Mouse (Mus musculus): ENCODE results near the gene Pym1. TPM values are rescaled to one million over a fixed set of nuclear protein-coding genes. Genes with fewer than 3 reads are reported as not detected.

The Pym1 gene
- total RNA-seq, 2 experiments from 2014 or later: 30.2 to 31.0 TPM

- DNase-seq (ENCODE audit: low spot score in 2 of 2): peak; percentile 87 to 89
Measured at GRCm38 (mm10) chr10:128804271-128805091, 56.8 kb downstream of the Pym1 start, which contains the start of gene Tmem198b. Gene Tmem198b, minus strand, starts transcription at chr10:128804370.

DNA sequence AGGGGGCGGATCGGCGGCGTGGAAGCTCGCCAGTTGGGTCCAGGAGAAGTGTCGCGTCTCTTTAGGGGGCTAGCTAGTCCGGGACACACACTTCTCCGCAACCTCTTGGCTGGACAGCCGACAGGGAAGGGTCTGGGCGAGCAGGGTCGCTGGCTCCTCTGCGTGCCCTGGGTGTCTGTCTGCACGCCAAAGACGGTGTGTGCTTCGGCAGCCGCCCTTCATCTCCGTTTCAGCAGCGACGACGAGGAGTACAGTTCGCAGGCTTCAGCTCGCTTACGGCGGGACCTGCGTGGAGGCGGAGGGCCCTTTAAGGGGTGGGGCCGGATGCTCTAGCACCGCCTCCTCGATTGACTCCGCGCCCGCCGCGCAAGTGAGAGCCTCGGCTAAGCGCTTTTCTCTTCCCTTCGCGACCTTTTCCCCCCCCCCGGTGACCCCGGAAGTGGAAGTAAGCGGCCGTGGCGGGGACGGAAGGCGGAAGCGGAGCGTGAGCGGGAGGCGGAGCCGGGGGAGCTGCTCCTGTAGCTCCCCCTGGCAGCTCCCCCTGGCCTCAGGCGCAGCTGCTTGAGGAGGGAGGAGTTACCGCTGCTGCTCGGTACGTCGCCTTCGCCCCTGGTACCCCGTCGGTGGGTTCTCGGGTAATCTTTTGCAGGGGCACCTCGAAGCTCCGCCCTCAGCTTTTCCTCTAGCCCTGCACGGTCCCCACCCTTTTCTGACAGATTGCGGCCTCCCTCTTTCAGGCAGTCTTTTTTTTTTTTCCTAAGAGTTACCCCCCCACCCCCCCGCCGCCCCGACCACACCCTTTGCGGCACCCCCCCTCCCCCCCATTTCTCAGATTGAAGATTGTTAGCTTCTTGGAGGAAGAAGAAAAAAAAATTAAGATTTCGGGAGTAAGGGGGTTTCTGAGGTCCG is 57.7 kb downstream of the Pym1 start:
- peak; percentile 92 to 97 for DNase-seq (ENCODE audit: low spot score in 2 of 2)

DNA sequence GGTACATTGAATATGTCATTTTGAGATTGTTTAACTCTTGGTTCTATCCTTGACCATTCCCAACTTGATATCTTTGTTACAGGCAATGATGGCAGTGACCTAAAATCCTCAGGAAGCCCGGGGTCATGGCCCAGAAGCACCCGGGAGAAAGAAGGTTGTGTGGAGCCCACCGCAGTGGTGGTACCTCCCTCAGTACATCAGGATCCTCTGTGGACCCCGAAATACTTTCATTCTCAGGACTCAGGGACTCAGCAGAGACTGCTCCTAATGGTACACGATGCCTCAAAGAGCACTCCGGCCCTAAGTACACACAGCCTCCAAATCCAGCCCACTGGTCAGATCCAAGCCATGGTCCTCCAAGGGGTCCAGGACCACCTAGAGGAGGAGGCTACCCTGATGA is 58.4 kb downstream of the Pym1 start:
- DNase-seq (ENCODE audit: low spot score in 2 of 2): no peak

DNA sequence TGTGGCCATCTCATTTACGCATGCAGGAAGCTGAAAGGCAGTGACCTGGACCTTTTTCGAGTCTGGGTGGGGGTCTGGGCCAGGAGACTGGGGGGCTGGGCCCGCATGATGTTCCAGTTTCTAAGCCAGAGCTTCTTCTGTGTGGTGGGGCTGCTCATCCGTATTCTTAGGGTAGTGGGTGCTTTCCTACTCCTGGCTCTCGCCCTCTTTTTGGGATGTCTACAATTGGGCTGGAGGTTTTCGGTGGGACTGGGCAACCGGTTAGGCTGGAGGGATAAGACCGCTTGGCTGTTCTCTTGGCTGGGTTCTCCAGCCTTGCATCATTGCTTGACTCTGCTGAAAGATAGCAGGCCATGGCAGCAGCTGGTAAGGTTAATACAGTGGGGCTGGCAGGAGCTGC is 59.3 kb downstream of the Pym1 start:
- DNase-seq (ENCODE audit: low spot score in 2 of 2): no peak

Other genes with a start within 250 kb of the Pym1 start
- gene Myl6b, start 249.2 kb upstream of the Pym1 start, total RNA-seq (2021): 10 to 100 TPM; 15.5 to 16.2 TPM
- gene Esyt1, start 222.0 kb upstream of the Pym1 start, total RNA-seq (2021): 1 to 10 TPM; 8.6 to 9.1 TPM
- gene Zc3h10, start 200.1 kb upstream of the Pym1 start, total RNA-seq (2021): 10 to 100 TPM in 1 of 2 experiments, 1 to 10 TPM in 1; 9.1 to 12.0 TPM
- gene Rpl41, start 198.6 kb upstream of the Pym1 start, total RNA-seq (2021): 1,000 to 10,000 TPM; 1,911 to 2,072 TPM
- gene Pa2g4, start 181.9 kb upstream of the Pym1 start, total RNA-seq (2021): 10 to 100 TPM; 72.9 to 74.1 TPM
- 1 to 10 TPM; 5.6 to 6.5 TPM for gene Erbb3, start 158.2 kb upstream of the Pym1 start, total RNA-seq (2021)
- 100 to 1,000 TPM; 329 to 373 TPM for gene Rps26, start 121.1 kb upstream of the Pym1 start, total RNA-seq (2021)
- 10 to 100 TPM; 12.9 to 13.7 TPM for gene Ikzf4, start 101.9 kb upstream of the Pym1 start, total RNA-seq (2021)
- gene Suox, start 73.8 kb upstream of the Pym1 start, total RNA-seq (2021): 10 to 100 TPM; 12.2 to 12.6 TPM
- gene Rab5b, start 51.6 kb upstream of the Pym1 start, total RNA-seq (2021): 100 to 1,000 TPM; 127 to 133 TPM
- 1 to 10 TPM; 1.5 to 1.6 TPM for gene Pmel, start 43.7 kb upstream of the Pym1 start, total RNA-seq (2021)
- gene Cdk2, start 42.9 kb upstream of the Pym1 start, total RNA-seq (2021): 1 to 10 TPM; 6.1 to 9.3 TPM
- 10 to 100 TPM; 10.4 to 10.5 TPM for gene Dgka, start 3.0 kb upstream of the Pym1 start, total RNA-seq (2021)
- gene Mmp19, start 43.0 kb downstream of the Pym1 start, total RNA-seq (2021): 1 to 10 TPM in 1 of 2 experiments, under 1 TPM in 1; 0.83 to 1.2 TPM
- 10 to 100 TPM; 63.7 to 67.1 TPM for gene Dnajc14, start 56.2 kb downstream of the Pym1 start, total RNA-seq (2021)
- 10 to 100 TPM; 12.6 to 13.1 TPM for gene Tmem198b, start 56.5 kb downstream of the Pym1 start, total RNA-seq (2021)
- gene Sarnp, start 69.4 kb downstream of the Pym1 start, total RNA-seq (2021): 10 to 100 TPM; 35.5 to 42.2 TPM
- 10 to 100 TPM in 1 of 2 experiments, 1 to 10 TPM in 1; 7.4 to 10.4 TPM for gene Ormdl2, start 73.8 kb downstream of the Pym1 start, total RNA-seq (2021)
- 10 to 100 TPM; 23.3 to 26.4 TPM for gene Gdf11, start 143.8 kb downstream of the Pym1 start, total RNA-seq (2021)
- gene Cd63, start 153.1 kb downstream of the Pym1 start, total RNA-seq (2021): 10 to 100 TPM; 76.7 to 86.1 TPM
- gene Rdh5, start 175.0 kb downstream of the Pym1 start, total RNA-seq (2021): 1 to 10 TPM; 8.1 to 8.8 TPM
- gene Bloc1s1, start 176.1 kb downstream of the Pym1 start, total RNA-seq (2021): 10 to 100 TPM; 96.9 to 98.1 TPM
- 10 to 100 TPM; 28.1 to 28.5 TPM for gene Itga7, start 185.9 kb downstream of the Pym1 start, total RNA-seq (2021)
- not detected for gene Mettl7b, start 213.1 kb downstream of the Pym1 start, total RNA-seq (2021)
- not detected for gene Olfr9, start 241.5 kb downstream of the Pym1 start, total RNA-seq (2021)

All from layer of hippocampus, postnatal 14 days (tissue).